Mouse (Mus musculus) urinary bladder, postnatal 4 days (tissue): ENCODE data around the gene Olfr605.
"Not testable (repeated sequence)": the region's sequence is repeated elsewhere in the genome, so short reads cannot be mapped to it uniquely, and the experiment has no call there.

Source experiments
- DNase-seq, 2 experiments: peaks; one replicate each; pipeline ENCODE4 v3.0.0; 2021 to 2022; ENCODE audit warnings: low spot score in 2 of 2

The Olfr605 gene

GRCm38 (mm10) chr7:103445339-103445738, at the start of gene Olfr605:
Gene Olfr605, minus strand, starts transcription at chr7:103445439.
- DNase-seq: no peak

- not testable (repeated sequence) for DNase-seq
Measured at GRCm38 (mm10) chr7:103477106-103477505, 31.9 kb upstream of the Olfr605 start.

- no peak for DNase-seq
Measured at GRCm38 (mm10) chr7:103469577-103469976, 24.3 kb upstream of the Olfr605 start, which contains the start of gene Olfr608. Gene Olfr608, plus strand, starts transcription at chr7:103469877.

GRCm38 (mm10) chr7:103460590-103460989, 15.4 kb upstream of the Olfr605 start:
- DNase-seq: no peak

GRCm38 (mm10) chr7:103448746-103449145, 3.5 kb upstream of the Olfr605 start, which contains the start of gene Olfr606:
Gene Olfr606, plus strand, starts transcription at chr7:103449046.
- no peak for DNase-seq

- not testable (repeated sequence) for DNase-seq
Measured at GRCm38 (mm10) chr7:103414772-103415171, 30.5 kb downstream of the Olfr605 start, which contains the start of gene Usp17lc. Gene Usp17lc, plus strand, starts transcription at chr7:103415072.

GRCm38 (mm10) chr7:103406521-103407055, 38.7 kb downstream of the Olfr605 start:
- DNase-seq: not testable (repeated sequence)

- no peak for DNase-seq
Measured at GRCm38 (mm10) chr7:103398981-103399380, 46.3 kb downstream of the Olfr605 start.

GRCm38 (mm10) chr7:103397758-103398157, 47.5 kb downstream of the Olfr605 start:
- DNase-seq: no peak
